Mouse (Mus musculus): Measurements from ENCODE around the gene Pptc7. TPM values are rescaled to one million over a fixed set of nuclear protein-coding genes. Genes with fewer than 3 reads are reported as not detected.

Pptc7 gene
- polyA plus RNA-seq, 1 experiment from 2014 or later, result 7.9 TPM

- Histone ChIP-seq H3K4me3 (no peak overlapping the region), H3K9me3 (no peaks in the 10 kb centered on the region), H3K9ac (no peak overlapping the region), H3K27ac (no peak overlapping the region), H3K36me3 (peaks cover 57% of the 10 kb centered on the region), H3K4me1 (0 out of 2 replicates have a peak, but pooled peaks cover 8% of the 10 kb centered on the region), H3K27me3 (no peaks in the 10 kb centered on the region), H3K4me2 (no peak overlapping the region)
- ATAC-seq (ENCODE audit: insufficient number of reproducible peaks, low FRiP score, low TSS enrichment, low read depth), result no peak
- WGBS, result 93% methylated on average over 7 of the region's 7 CpGs
These were observed 36.2 kb upstream of the Pptc7 start for GRCm38 (mm10) chr5:122247934-122248333.

- Histone ChIP-seq H3K9ac (no peak overlapping the region), H3K4me2 (no peak overlapping the region), H3K4me3 (no peak overlapping the region), H3K4me1 (0 out of 2 replicates have a peak, but pooled peaks cover 3% of the 10 kb centered on the region), H3K27ac (no peak overlapping the region), H3K27me3 (no peaks in the 10 kb centered on the region), H3K9me3 (no peaks in the 10 kb centered on the region), H3K36me3 (peaks cover 62% of the 10 kb centered on the region)
- ATAC-seq (ENCODE audit: insufficient number of reproducible peaks, low FRiP score, low TSS enrichment, low read depth), result no peak
- 85% methylated on average over 4 of the region's 4 CpGs for WGBS
These were observed 34.9 kb upstream of the Pptc7 start for GRCm38 (mm10) chr5:122249281-122249680.

- Histone ChIP-seq H3K27me3 (no peaks in the 10 kb centered on the region), H3K36me3 (peaks cover 80% of the 10 kb centered on the region), H3K9ac (no peak overlapping the region), H3K4me3 (no peak overlapping the region), H3K4me2 (no peak overlapping the region), H3K4me1 (no peaks in the 10 kb centered on the region), H3K9me3 (no peaks in the 10 kb centered on the region), H3K27ac (no peak overlapping the region)
- ATAC-seq (ENCODE audit: insufficient number of reproducible peaks, low FRiP score, low TSS enrichment, low read depth), result no peak
- WGBS, result 73% methylated on average over 17 of the region's 17 CpGs
These were observed 32.1 kb upstream of the Pptc7 start for GRCm38 (mm10) chr5:122251895-122252606.

GRCm38 (mm10) chr5:122258027-122258741 lies 26.0 kb upstream of the Pptc7 start:
- ATAC-seq (ENCODE audit: insufficient number of reproducible peaks, low FRiP score, low TSS enrichment, low read depth), result no peak
- Histone ChIP-seq H3K9ac (no peak overlapping the region), H3K4me1 (peaks cover 3% of the 10 kb centered on the region), H3K4me2 (no peak overlapping the region), H3K27me3 (no peaks in the 10 kb centered on the region), H3K36me3 (peaks cover 67% of the 10 kb centered on the region), H3K9me3 (no peaks in the 10 kb centered on the region), H3K4me3 (no peak overlapping the region), H3K27ac (no peak overlapping the region)
- 71% methylated on average over 6 of the region's 6 CpGs for WGBS

GRCm38 (mm10) chr5:122262104-122262503 lies 22.1 kb upstream of the Pptc7 start:
- Histone ChIP-seq H3K36me3 (peaks cover 32% of the 10 kb centered on the region), H3K4me2 (no peak overlapping the region), H3K9ac (no peak overlapping the region), H3K27me3 (no peaks in the 10 kb centered on the region), H3K27ac (no peak overlapping the region), H3K4me1 (peaks cover 13% of the 10 kb centered on the region), H3K9me3 (no peaks in the 10 kb centered on the region), H3K4me3 (no peak overlapping the region)
- 66% methylated on average over 7 of the region's 7 CpGs for WGBS
- ATAC-seq (ENCODE audit: insufficient number of reproducible peaks, low FRiP score, low TSS enrichment, low read depth), result no peak

- Histone ChIP-seq H3K36me3 (peaks cover 12% of the 10 kb centered on the region), H3K4me3 (peak within 1 kb of the TSS; percentile 78), H3K4me1 (peaks cover 13% of the 10 kb centered on the region), H3K9ac (peak within 1 kb of the TSS; percentile 68), H3K4me2 (peak within 1 kb of the TSS; percentile 68), H3K9me3 (no peaks in the 10 kb centered on the region), H3K27ac (peak within 1 kb of the TSS; percentile 75), H3K27me3 (no peaks in the 10 kb centered on the region)
- ATAC-seq (ENCODE audit: insufficient number of reproducible peaks, low FRiP score, low TSS enrichment, low read depth), result peak; percentile 99
- WGBS, result 1% methylated on average over 49 of the region's 49 CpGs
These were observed 19.9 kb upstream of the Pptc7 start, which contains the start of gene Tctn1 for GRCm38 (mm10) chr5:122263933-122264905. Gene Tctn1, minus strand, starts transcription at chr5:122264460.

- no peak for ATAC-seq (ENCODE audit: insufficient number of reproducible peaks, low FRiP score, low TSS enrichment, low read depth)
- H3K27ac ChIP-seq, result no peak overlapping the region
- peaks cover 13% of the 10 kb centered on the region for H3K4me1 ChIP-seq
- no peaks in the 10 kb centered on the region for H3K27me3 ChIP-seq
- WGBS, result 69% methylated on average over 3 of the region's 3 CpGs
- H3K9ac ChIP-seq, result no peak overlapping the region
- 0 out of 2 replicates have a peak, but pooled peaks cover 7% of the 10 kb centered on the region for H3K36me3 ChIP-seq
- no peak overlapping the region for H3K4me3 ChIP-seq
- H3K4me2 ChIP-seq, result no peak overlapping the region
- H3K9me3 ChIP-seq, result no peaks in the 10 kb centered on the region
These were observed 19.0 kb upstream of the Pptc7 start for GRCm38 (mm10) chr5:122265187-122265586.

- no peak overlapping the region for H3K9ac ChIP-seq
- no peak overlapping the region for H3K4me3 ChIP-seq
- ATAC-seq (ENCODE audit: insufficient number of reproducible peaks, low FRiP score, low TSS enrichment, low read depth), result no peak
- H3K4me2 ChIP-seq, result no peak overlapping the region
- H3K27me3 ChIP-seq, result no peaks in the 10 kb centered on the region
- H3K27ac ChIP-seq, result no peak overlapping the region
- 92% methylated on average over 2 of the region's 2 CpGs for WGBS
- H3K36me3 ChIP-seq, result no peaks in the 10 kb centered on the region
- peaks cover 13% of the 10 kb centered on the region for H3K4me1 ChIP-seq
- H3K9me3 ChIP-seq, result no peaks in the 10 kb centered on the region
These were observed 18.2 kb upstream of the Pptc7 start for GRCm38 (mm10) chr5:122265942-122266341.

GRCm38 (mm10) chr5:122267136-122267535 lies 17.0 kb upstream of the Pptc7 start:
- 72% methylated on average over 7 of the region's 7 CpGs for WGBS

GRCm38 (mm10) chr5:122267899-122268298 lies 16.3 kb upstream of the Pptc7 start:
- no peak overlapping the region for H3K4me3 ChIP-seq
- H3K27me3 ChIP-seq, result no peaks in the 10 kb centered on the region
- ATAC-seq (ENCODE audit: insufficient number of reproducible peaks, low FRiP score, low TSS enrichment, low read depth), result no peak
- H3K9me3 ChIP-seq, result no peaks in the 10 kb centered on the region
- WGBS, result 24% methylated on average over 5 of the region's 5 CpGs
- no peak overlapping the region for H3K27ac ChIP-seq
- H3K4me1 ChIP-seq, result peaks cover 13% of the 10 kb centered on the region
- H3K9ac ChIP-seq, result no peak overlapping the region
- no peak overlapping the region for H3K4me2 ChIP-seq
- H3K36me3 ChIP-seq, result no peaks in the 10 kb centered on the region

More at GRCm38 (mm10) chr5:122267136-122267535, 17.0 kb upstream of the Pptc7 start:
- no peaks in the 10 kb centered on the region for H3K9me3 ChIP-seq
- no peak for ATAC-seq (ENCODE audit: insufficient number of reproducible peaks, low FRiP score, low TSS enrichment, low read depth)
- H3K27ac ChIP-seq, result no peak overlapping the region
- H3K4me1 ChIP-seq, result peaks cover 13% of the 10 kb centered on the region
- no peak overlapping the region for H3K4me3 ChIP-seq
- H3K4me2 ChIP-seq, result no peak overlapping the region
- H3K36me3 ChIP-seq, result no peaks in the 10 kb centered on the region
- H3K9ac ChIP-seq, result no peak overlapping the region
- no peaks in the 10 kb centered on the region for H3K27me3 ChIP-seq

GRCm38 (mm10) chr5:122268858-122269604 lies 15.1 kb upstream of the Pptc7 start:
- no peak for ATAC-seq (ENCODE audit: insufficient number of reproducible peaks, low FRiP score, low TSS enrichment, low read depth)
- Histone ChIP-seq H3K36me3 (no peaks in the 10 kb centered on the region), H3K4me2 (no peak overlapping the region), H3K9me3 (no peaks in the 10 kb centered on the region), H3K27ac (no peak overlapping the region), H3K27me3 (no peaks in the 10 kb centered on the region), H3K4me3 (no peak overlapping the region), H3K4me1 (peaks cover 3% of the 10 kb centered on the region; the same call in 1 of the 2 replicates), H3K9ac (no peak overlapping the region)
- WGBS, result 66% methylated on average over 12 of the region's 12 CpGs

Data from limb, embryonic 15.5 days (tissue).